Mouse (Mus musculus) neutrophil, adult 65 days (primary cell): ENCODE results near the gene Ttll12. TPM values are rescaled to one million over a fixed set of nuclear protein-coding genes. Genes with fewer than 3 reads are reported as not detected.

Experiments used
- total RNA-seq: library from RNA; stranded (reverse); gene quantifications from 2 replicates; pipeline ENCODE4 v1.2.4, GENCODE M21; 2023

Ttll12 gene
- 3.6 and 4.2 TPM in 2 replicates for total RNA-seq

GRCm38 (mm10) chr15:83594513-83595363 lies at the start of gene Ttll12:
Ttll12 (minus strand) TSS chr15:83595157.

GRCm38 (mm10) chr15:83563327-83563856 lies 31.6 kb downstream of the Ttll12 start, which contains the start of the genes Tspo and Mcat:
Tspo (plus strand) TSS chr15:83563592.
Mcat (minus strand) TSS chr15:83563787.

GRCm38 (mm10) chr15:83526424-83527091 lies 68.4 kb downstream of the Ttll12 start, which contains the start of gene Bik:
Bik (plus strand) TSS chr15:83526862.

Other genes with a start within 250 kb of the Ttll12 start
- gene Arfgap3, start 244.9 kb downstream of the Ttll12 start, total RNA-seq, result 11.5 and 16.3 TPM in 2 replicates
- gene Pacsin2, start 130.6 kb downstream of the Ttll12 start, total RNA-seq, result 106 and 126 TPM in 2 replicates
- 5.1 and 5.4 TPM in 2 replicates for gene Ttll1, start 84.3 kb downstream of the Ttll12 start, total RNA-seq
- gene Bik, start 68.3 kb downstream of the Ttll12 start, total RNA-seq, result not detected in 2 replicates
- 237 and 255 TPM in 2 replicates for gene Tspo, start 31.6 kb downstream of the Ttll12 start, total RNA-seq
- gene Mcat, start 31.4 kb downstream of the Ttll12 start, total RNA-seq, result 4.3 TPM in 2 replicates
- gene Scube1, start 129.9 kb upstream of the Ttll12 start, total RNA-seq, result not detected in 2 replicates
- not detected in 2 replicates for gene Mpped1, start 184.3 kb upstream of the Ttll12 start, total RNA-seq